Mouse (Mus musculus) G1E (cell line): ENCODE results near the gene Llcfc1.

ENCODE experiments used
- CTCF ChIP-seq: IDR thresholded peaks from 2 replicates; pipeline ENCODE4 v1.5.1; 2012; ENCODE audit warnings: low read depth, low read length, inconsistent platforms, mixed read lengths
- GATA1 ChIP-seq: IDR thresholded peaks from 2 replicates; pipeline ENCODE4 v1.6.1; 2012; ENCODE audit warnings: borderline replicate concordance, low read length, inconsistent platforms, mixed read lengths
- TAL1 ChIP-seq: conservative IDR thresholded peaks from 2 replicates; pipeline ENCODE4 v1.6.1; 2012; ENCODE audit warnings: low read depth, low read length, inconsistent platforms, mixed read lengths

DNA sequence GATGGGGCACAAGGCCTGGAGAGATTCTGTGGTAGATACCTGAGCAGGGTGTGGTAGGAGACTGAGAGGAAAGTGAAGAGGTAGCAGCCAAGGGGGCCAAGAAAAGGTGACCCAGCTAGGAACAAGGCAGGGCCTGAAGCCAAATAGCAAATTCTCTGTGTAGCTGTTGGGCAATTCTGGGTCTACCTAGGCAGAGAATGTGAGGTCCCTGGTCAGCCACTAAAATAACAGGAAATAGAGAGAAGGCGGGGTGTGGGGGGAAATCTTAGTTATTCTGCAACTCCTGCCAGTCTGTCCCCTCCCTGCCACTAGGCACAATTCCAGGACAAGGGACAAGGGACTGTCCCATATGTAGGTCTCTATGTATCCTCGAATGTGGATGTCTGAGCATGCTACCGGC is 41.0 kb upstream of the Llcfc1 start:
- TF ChIP-seq CTCF (no peak), GATA1 (no peak), TAL1 (no peak)
